Mouse (Mus musculus) CH12.LX (cell line): ENCODE measurements around the gene Dlec1. TPM values are rescaled to one million over a fixed set of nuclear protein-coding genes. Genes with fewer than 3 reads are reported as not detected.

Experiments
- DNase-seq: peaks from one replicate; pipeline ENCODE4 v3.0.0-alpha.2; 2013; ENCODE audit errors: extremely low read depth
- H3K27ac ChIP-seq: 2 replicates; pipeline ENCODE4 v1.5.1; 2012; ENCODE audit warnings: low read depth, mild to moderate bottlenecking, control low read depth, moderate library complexity; ENCODE audit not compliant: insufficient read depth
- H3K27me3 ChIP-seq: replicated peaks from 2 replicates; pipeline ENCODE3; 2012; ENCODE audit warnings: inconsistent platforms
- H3K36me3 ChIP-seq, 2 experiments: replicated peaks in 1 of 2; 2 replicates each; pipeline versions ENCODE3 to v1.6.1; 2012; ENCODE audit warnings: inconsistent platforms in 1 of 2, low read length in 1 of 2, mild to moderate bottlenecking in 1 of 2, mixed read lengths in 1 of 2, moderate library complexity in 1 of 2; ENCODE audit not compliant: control insufficient read depth in 1 of 2, insufficient read depth in 1 of 2
- H3K4me1 ChIP-seq, 2 experiments: 2 replicates each; pipeline ENCODE4 v1.6.1; 2012; ENCODE audit warnings: inconsistent platforms in 1 of 2, moderate library complexity in 1 of 2; ENCODE audit not compliant: insufficient read depth in 2 of 2, control insufficient read depth in 1 of 2
- H3K4me2 ChIP-seq: 2 replicates; pipeline ENCODE4 v1.6.1; 2012; ENCODE audit warnings: low read depth, mild to moderate bottlenecking, control low read depth; ENCODE audit not compliant: poor library complexity, insufficient read depth, severe bottlenecking
- H3K4me3 ChIP-seq, 3 experiments: fragments of 150-350 bp in 1 of 3; sonication (generic) in 1 of 3; replicated peaks in 1 of 3; 2 replicates each; pipeline versions ENCODE3 to v1.5.1; 2011 to 2012; ENCODE audit warnings: low read depth in 2 of 3, low read length in 2 of 3, mild to moderate bottlenecking in 2 of 3, moderate library complexity in 2 of 3, control low read depth in 1 of 3, improper control_type of control experiment in 1 of 3, inconsistent platforms in 1 of 3, mixed read lengths in 1 of 3; ENCODE audit not compliant: poor library complexity in 1 of 3
- H3K79me2 ChIP-seq: replicated peaks from 2 replicates; pipeline ENCODE4 v1.6.1; 2012; ENCODE audit warnings: mild to moderate bottlenecking, moderate library complexity; ENCODE audit not compliant: control insufficient read depth, poor library complexity, insufficient read depth, severe bottlenecking; ENCODE audit errors: extremely low read depth
- H3K9ac ChIP-seq: 2 replicates; pipeline ENCODE4 v1.6.1; 2012; ENCODE audit warnings: low read depth, mild to moderate bottlenecking, control low read depth, moderate library complexity; ENCODE audit not compliant: insufficient read depth
- H3K9me3 ChIP-seq: replicated peaks from 2 replicates; pipeline ENCODE3; 2012; ENCODE audit warnings: low read length, inconsistent platforms, mixed read lengths
- BHLHE40 ChIP-seq: IDR thresholded peaks from 2 replicates; pipeline ENCODE4 v1.6.1; 2011; ENCODE audit warnings: mild to moderate bottlenecking, low read depth, low read length, improper control_type of control experiment
- CHD1 ChIP-seq: IDR thresholded peaks from 2 replicates; pipeline ENCODE4 v1.6.1; 2012; ENCODE audit warnings: low read depth, low read length, improper control_type of control experiment, inconsistent platforms
- CHD2 ChIP-seq: IDR thresholded peaks from 2 replicates; pipeline ENCODE4 v1.6.1; 2011; ENCODE audit warnings: low read length, improper control_type of control experiment
- CTCF ChIP-seq, 2 experiments: IDR thresholded peaks in 1 of 2; conservative IDR thresholded peaks in 1 of 2; 2 replicates each; pipeline ENCODE4 v1.5.1; 2011 to 2012; ENCODE audit warnings: low read depth in 2 of 2, low read length in 2 of 2, improper control_type of control experiment in 1 of 2, inconsistent platforms in 1 of 2, mild to moderate bottlenecking in 1 of 2, moderate library complexity in 1 of 2
- E2F4 ChIP-seq: IDR thresholded peaks from 2 replicates; pipeline ENCODE4 v1.6.1; 2011; ENCODE audit warnings: low read depth, low read length, improper control_type of control experiment; ENCODE audit not compliant: insufficient replicate concordance
- ELF1 ChIP-seq: IDR thresholded peaks from 2 replicates; pipeline ENCODE4 v1.6.1; 2014; ENCODE audit warnings: low read depth, mild to moderate bottlenecking, inconsistent platforms, low read length, improper control_type of control experiment
- EP300 ChIP-seq: IDR thresholded peaks from 2 replicates; pipeline ENCODE4 v1.6.1; 2011; ENCODE audit warnings: low read length, improper control_type of control experiment
- ETS1 ChIP-seq: conservative IDR thresholded peaks from 2 replicates; pipeline ENCODE4 v1.6.1; 2012; ENCODE audit warnings: low read depth, mild to moderate bottlenecking, inconsistent platforms, low read length, improper control_type of control experiment, moderate library complexity
- GABPA ChIP-seq: IDR thresholded peaks from 2 replicates; pipeline ENCODE4 v1.6.1; 2012; ENCODE audit warnings: low read depth, low read length, improper control_type of control experiment, inconsistent platforms; ENCODE audit not compliant: insufficient replicate concordance
- HCFC1 ChIP-seq: IDR thresholded peaks from 2 replicates; pipeline ENCODE4 v1.6.1; 2012; ENCODE audit warnings: low read depth, mild to moderate bottlenecking, inconsistent platforms, low read length, improper control_type of control experiment
- IRF4 ChIP-seq: IDR thresholded peaks from 2 replicates; pipeline ENCODE4 v1.6.1; 2014; ENCODE audit warnings: low read depth, mild to moderate bottlenecking, inconsistent platforms, low read length, improper control_type of control experiment
- JUN ChIP-seq: IDR thresholded peaks from 2 replicates; pipeline ENCODE4 v1.6.1; 2011; ENCODE audit warnings: low read depth, mild to moderate bottlenecking, low read length, improper control_type of control experiment, moderate library complexity; ENCODE audit not compliant: insufficient read depth
- JUND ChIP-seq: conservative IDR thresholded peaks from 2 replicates; pipeline ENCODE4 v1.6.1; 2011; ENCODE audit warnings: low read depth, low read length, improper control_type of control experiment
- KAT2A ChIP-seq: IDR thresholded peaks from 2 replicates; pipeline ENCODE4 v1.6.1; 2012; ENCODE audit warnings: low read length, improper control_type of control experiment, inconsistent platforms; ENCODE audit not compliant: insufficient replicate concordance
- MAFK ChIP-seq: IDR thresholded peaks from 2 replicates; pipeline ENCODE4 v1.6.1; 2011; ENCODE audit warnings: low read length, improper control_type of control experiment; ENCODE audit not compliant: insufficient replicate concordance
- MAX ChIP-seq: IDR thresholded peaks from 2 replicates; pipeline ENCODE4 v1.6.1; 2011; ENCODE audit warnings: low read length, improper control_type of control experiment
- MAZ ChIP-seq: IDR thresholded peaks from 2 replicates; pipeline ENCODE4 v1.6.1; 2012; ENCODE audit warnings: low read depth, mild to moderate bottlenecking, inconsistent platforms, low read length, improper control_type of control experiment, moderate library complexity
- MEF2A ChIP-seq: IDR thresholded peaks from 2 replicates; pipeline ENCODE4 v1.6.1; 2014; ENCODE audit warnings: low read depth, mild to moderate bottlenecking, inconsistent platforms, low read length, improper control_type of control experiment, borderline replicate concordance
- MXI1 ChIP-seq: IDR thresholded peaks from 2 replicates; pipeline ENCODE4 v1.6.1; 2011; ENCODE audit warnings: mild to moderate bottlenecking, low read depth, low read length, improper control_type of control experiment
- MYC ChIP-seq: IDR thresholded peaks from 2 replicates; pipeline ENCODE4 v1.6.1; 2011; ENCODE audit warnings: low read depth, mild to moderate bottlenecking, improper control_type of control experiment, low read length
- NELFE ChIP-seq: IDR thresholded peaks from 2 replicates; pipeline ENCODE4 v1.6.1; 2011; ENCODE audit warnings: low read depth, low read length, improper control_type of control experiment
- NRF1 ChIP-seq: IDR thresholded peaks from 2 replicates; pipeline ENCODE4 v1.6.1; 2014; ENCODE audit warnings: low read depth, mild to moderate bottlenecking, inconsistent platforms, low read length, improper control_type of control experiment, moderate library complexity
- PAX5 ChIP-seq: IDR thresholded peaks from 2 replicates; pipeline ENCODE4 v1.6.1; 2012; ENCODE audit warnings: low read length, inconsistent platforms, mixed read lengths
- POLR2A ChIP-seq: IDR thresholded peaks from 2 replicates; pipeline ENCODE4 v1.6.1; 2011; ENCODE audit warnings: low read depth, mild to moderate bottlenecking, improper control_type of control experiment, low read length
- POLR2AphosphoS2 ChIP-seq: IDR thresholded peaks from 2 replicates; pipeline ENCODE4 v1.6.1; 2011; ENCODE audit warnings: low read depth, low read length, improper control_type of control experiment
- RAD21 ChIP-seq: IDR thresholded peaks from 2 replicates; pipeline ENCODE4 v1.6.1; 2011; ENCODE audit warnings: low read depth, mild to moderate bottlenecking, low read length, improper control_type of control experiment, moderate library complexity
- SIN3A ChIP-seq: IDR thresholded peaks from 2 replicates; pipeline ENCODE4 v1.6.1; 2012; ENCODE audit warnings: low read length, improper control_type of control experiment, inconsistent platforms
- SMC3 ChIP-seq: IDR thresholded peaks from 2 replicates; pipeline ENCODE4 v1.6.1; 2011; ENCODE audit warnings: low read depth, low read length, improper control_type of control experiment
- TBP ChIP-seq: conservative IDR thresholded peaks from 2 replicates; pipeline ENCODE4 v1.6.1; 2011; ENCODE audit warnings: low read depth, low read length, improper control_type of control experiment
- TCF12 ChIP-seq: IDR thresholded peaks from 2 replicates; pipeline ENCODE4 v1.6.1; 2014; ENCODE audit warnings: low read depth, mild to moderate bottlenecking, inconsistent platforms, low read length, improper control_type of control experiment
- UBTF ChIP-seq: IDR thresholded peaks from 2 replicates; pipeline ENCODE4 v1.6.1; 2012; ENCODE audit warnings: low read depth, mild to moderate bottlenecking, inconsistent platforms, low read length, improper control_type of control experiment, moderate library complexity
- USF1 ChIP-seq: IDR thresholded peaks from 2 replicates; pipeline ENCODE4 v1.6.1; 2014; ENCODE audit warnings: low read depth, mild to moderate bottlenecking, inconsistent platforms, low read length, improper control_type of control experiment
- USF2 ChIP-seq: conservative IDR thresholded peaks from 2 replicates; pipeline ENCODE4 v1.6.1; 2011; ENCODE audit warnings: low read depth, low read length, improper control_type of control experiment
- ZC3H11A ChIP-seq: IDR thresholded peaks from 2 replicates; pipeline ENCODE4 v1.6.1; 2012; ENCODE audit warnings: low read depth, mild to moderate bottlenecking, inconsistent platforms, low read length, improper control_type of control experiment
- ZKSCAN1 ChIP-seq: IDR thresholded peaks from 2 replicates; pipeline ENCODE4 v1.6.1; 2012; ENCODE audit warnings: low read depth, inconsistent platforms, low read length, improper control_type of control experiment, borderline replicate concordance
- ZMIZ1 ChIP-seq: IDR thresholded peaks from 2 replicates; pipeline ENCODE4 v1.6.1; 2012; ENCODE audit warnings: low read depth, mild to moderate bottlenecking, inconsistent platforms, low read length, improper control_type of control experiment
- ZNF384 ChIP-seq: IDR thresholded peaks from 2 replicates; pipeline ENCODE4 v1.6.1; 2012; ENCODE audit warnings: low read depth, low read length, improper control_type of control experiment, inconsistent platforms
- dilution Hi-C: fragments of 300-500 bp; cut with MboI; formaldehyde crosslinking; loops from 2 replicates; pipeline ENCODE4 v1.14.3; 2020; ENCODE audit warnings: low sequenced_read_pairs; ENCODE audit not compliant: extremely low pct_unique_long_range_greater_than_20kb, extremely low pct_ligation_motif_present
- in situ Hi-C: fragments of 300-500 bp; cut with MboI; formaldehyde crosslinking; loops from 3 replicates; pipeline ENCODE4 v1.14.3; 2019; ENCODE audit warnings: low sequenced_read_pairs, low pct_ligation_motif_present, low pct_unique_long_range_greater_than_20kb, mixed read lengths
- polyA plus RNA-seq: library from polyadenylated mRNA; unstranded; fragments of >175 nt; gene quantifications from 2 replicates; pipeline ENCODE4 v1.2.1, GENCODE M21; 2012; ENCODE audit warnings: low read depth; ENCODE audit not compliant: insufficient read length
- total RNA-seq, 2 experiments: library from RNA; depleted of rRNA; stranded (reverse); fragments of 300-350 nt in 1 of 2; fragments of >200 nt in 1 of 2; gene quantifications; 2 replicates each; pipeline ENCODE4 v1.2.3; 2012 to 2014

Gene Dlec1
- 6.2 and 6.3 TPM in 2 replicates for total RNA-seq (2012; rRNA removed)
- total RNA-seq (2014; rRNA removed), result 1.3 and 1.4 TPM in 2 replicates
- 5.9 and 6.0 TPM in 2 replicates for polyA plus RNA-seq

DNA sequence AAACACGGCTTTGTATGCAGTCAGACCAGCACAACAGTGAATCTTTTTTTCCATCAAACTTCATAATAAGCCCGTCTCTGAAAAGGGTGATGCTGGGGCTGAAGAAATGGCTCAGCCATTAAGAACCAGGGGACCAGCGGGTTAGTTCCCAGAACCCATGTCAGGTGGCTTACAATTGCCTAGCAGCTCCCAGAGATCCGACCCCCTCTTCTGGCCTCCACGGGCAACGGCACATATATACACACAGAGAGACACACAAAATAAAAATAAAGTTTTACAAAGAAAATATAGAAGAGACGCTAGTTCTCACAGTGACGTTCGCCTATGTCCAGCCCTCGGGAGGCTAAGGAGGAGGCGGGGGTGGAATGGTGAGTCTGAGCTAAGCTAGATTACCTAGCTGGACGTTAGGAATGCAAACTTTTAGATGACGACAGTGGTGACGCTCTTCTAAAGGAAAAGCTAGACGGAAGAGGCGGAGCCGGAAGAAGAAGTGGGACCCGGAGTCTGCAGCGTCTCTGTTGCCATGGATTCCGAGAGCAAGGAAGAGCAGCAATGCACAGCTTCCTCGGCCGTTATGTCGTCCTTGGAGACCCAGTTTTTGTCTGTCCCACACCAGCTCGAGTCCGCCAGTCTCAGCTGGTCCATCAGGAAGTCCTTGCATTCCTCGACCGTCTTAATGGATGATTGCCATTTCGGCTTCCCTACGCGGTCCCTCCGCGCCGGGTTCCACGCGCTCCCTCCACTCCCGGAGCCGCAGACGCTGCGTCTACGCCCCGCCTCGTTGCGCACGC lies at the start of gene Dlec1:
Dlec1 (plus strand) TSS at position 487 of the 791 bp plus-strand sequence.
- H3K9ac ChIP-seq, result peak within 1 kb of the TSS; percentile 30; the same call in 1 of the 2 replicates
- H3K4me1 ChIP-seq, result peaks cover 17 to 28% of the 10 kb centered on the region in 2 experiments
- DNase-seq, result peak; percentile 95
- no peaks in the 10 kb centered on the region for H3K79me2 ChIP-seq
- H3K4me2 ChIP-seq, result peak within 1 kb of the TSS; percentile 80
- H3K36me3 ChIP-seq, result no peaks in the 10 kb centered on the region
- H3K9me3 ChIP-seq, result no peaks in the 10 kb centered on the region
- H3K27me3 ChIP-seq, result peaks cover 37% of the 10 kb centered on the region
- dilution Hi-C loops, result no loop called here
- in situ Hi-C loops, result loop anchor here (10.0 kb wide), 1 partner anchor 473 kb away; the partner anchor contains the start of gene Scn5a
- H3K27ac ChIP-seq, result no peak within 1 kb of the TSS
- peak within 1 kb of the TSS; percentile 60 to 63 (median 62) for H3K4me3 ChIP-seq
- peak in 1 of 2 experiments; percentile 49; a peak in 2 of 4 replicates for TF ChIP-seq CTCF (conservative IDR thresholded peaks at IDR 0.05 in 1 of 2, IDR thresholded peaks at IDR 0.05 in 1 of 2; ENCODE audit: low read depth in 2 of 2, low read length in 2 of 2)
- TF ChIP-seq MAZ, result 0 out of 2 replicates have a peak, but pooled peaks have one; percentile 27
- peak; percentile 90 for TF ChIP-seq ELF1
- TF ChIP-seq RAD21, result no peak; the same call in none of the 2 replicates
- 0 out of 2 replicates have a peak, but pooled peaks have one; percentile 32 for TF ChIP-seq KAT2A
- TF ChIP-seq JUN, result no peak
- TF ChIP-seq TCF12, result peak; percentile 38; the same call in 1 of the 2 replicates
- TF ChIP-seq MEF2A, result 0 out of 2 replicates have a peak, but pooled peaks have one; percentile 30
- no peak for TF ChIP-seq EP300
- no peak for TF ChIP-seq ZKSCAN1
- TF ChIP-seq MAFK, result no peak
- peak; percentile 78 for TF ChIP-seq TBP
- no peak for TF ChIP-seq E2F4
- TF ChIP-seq ZC3H11A, result no peak
- TF ChIP-seq MYC, result no peak
- TF ChIP-seq UBTF, result no peak
- TF ChIP-seq POLR2AphosphoS2, result peak; percentile 43; the same call in 1 of the 2 replicates
- peak; percentile 96 for TF ChIP-seq MXI1
- peak; percentile 76 for TF ChIP-seq HCFC1
- no peak; the same call in 1 of the 2 replicates for TF ChIP-seq SMC3
- no peak for TF ChIP-seq ZNF384
- no peak for TF ChIP-seq PAX5
- TF ChIP-seq NELFE, result peak; percentile 80
- TF ChIP-seq BHLHE40, result peak; percentile 10; the same call in 1 of the 2 replicates
- TF ChIP-seq JUND, result 0 out of 2 replicates have a peak, but pooled peaks have one; percentile 47
- no peak for TF ChIP-seq NRF1
- no peak for TF ChIP-seq USF2
- 0 out of 2 replicates have a peak, but pooled peaks have one; percentile 20 for TF ChIP-seq IRF4
- peak; percentile 43; the same call in 1 of the 2 replicates for TF ChIP-seq ETS1
- TF ChIP-seq POLR2A, result peak; percentile 62
- TF ChIP-seq ZMIZ1, result no peak
- TF ChIP-seq MAX, result peak; percentile 26; the same call in 1 of the 2 replicates
- TF ChIP-seq SIN3A, result peak; percentile 97
- no peak for TF ChIP-seq GABPA
- TF ChIP-seq CHD1, result no peak
- TF ChIP-seq USF1, result no peak
- no peak for TF ChIP-seq CHD2
